ENCODE assay signal across 25 mouse cellular contexts in the genomic region with DNA sequence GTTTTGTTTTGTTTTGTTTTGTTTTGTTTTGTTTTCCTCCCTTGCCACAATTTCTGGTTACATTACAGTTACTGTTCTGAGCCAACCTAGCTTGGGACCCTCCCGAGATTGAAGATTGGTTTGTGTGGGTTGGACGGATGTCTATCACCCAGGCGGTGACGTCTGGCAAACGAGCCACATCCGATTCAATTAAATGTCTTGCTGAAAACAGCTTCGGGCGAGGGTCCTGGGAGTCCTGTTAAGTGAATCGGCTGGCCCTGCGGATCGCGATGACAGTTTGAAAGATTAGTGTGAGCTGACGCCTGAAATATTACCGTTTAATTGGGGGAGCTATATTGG. TPM values are rescaled to one million over a fixed set of nuclear protein-coding genes. Genes with fewer than 3 reads are reported as not detected.
DNase-seq lines count a peak whose midpoint lies in the region; ATAC-seq lines count a peak whose summit lies in the region.
"Had no signal": no experiment of that assay in that cellular context is flagged by ENCODE, and none has a peak within 500 bp of the region (broad histone marks: within the 10 kb centered on the region; RNA-seq: fewer than 3 reads in every experiment).

No protein-coding gene starts in this region.

- no peaks in the 10 kb centered on the region for H3K9me3 ChIP-seq in hindbrain, embryonic 11.5 days (ENCODE audit: control insufficient read depth, low read length)
- H3K9me3 ChIP-seq in hindbrain, embryonic 12.5 days (replicated peaks): no peaks in the 10 kb centered on the region
- H3K9me3 ChIP-seq: limb, embryonic 15.5 days; neural tube, embryonic 12.5 days had no signal

- WGBS in hindbrain, embryonic 11.5 days: under 1% methylated on average over 14 of the region's 14 CpGs
- under 1% methylated on average over 14 of the region's 14 CpGs for WGBS in hindbrain, embryonic 12.5 days

- intact Hi-C loops in heart, postnatal 36 days (cut with DNase I): no loop called here

- H3K36me3 ChIP-seq in hindbrain, embryonic 11.5 days (ENCODE audit: control insufficient read depth, insufficient read depth, low read length): no peaks in the 10 kb centered on the region
- H3K36me3 ChIP-seq in hindbrain, embryonic 12.5 days: no peaks in the 10 kb centered on the region
- H3K36me3 ChIP-seq: limb, embryonic 15.5 days; neural tube, embryonic 12.5 days had no signal

- H3K27me3 ChIP-seq in hindbrain, embryonic 11.5 days (ENCODE audit: control insufficient read depth, insufficient read depth, low read length): peaks cover 92% of the 10 kb centered on the region
- H3K27me3 ChIP-seq in hindbrain, embryonic 12.5 days: peaks cover 94% of the 10 kb centered on the region
- H3K27me3 ChIP-seq: CH12.LX had no signal

- no peak for ATAC-seq in hindbrain, embryonic 11.5 days (ENCODE audit: low FRiP score)
- no peak for ATAC-seq in hindbrain, embryonic 12.5 days (ENCODE audit: low FRiP score)
- ATAC-seq: forebrain, embryonic 16.5 days; hindbrain, embryonic 16.5 days had no signal

- DNase-seq in hindbrain, embryonic 11.5 days (ENCODE audit: low spot score): peak; percentile 66
- DNase-seq in T-cell, adult 2 months (ENCODE audit: low spot score): peak; percentile 27
- peak; percentile 39 for DNase-seq in embryo, embryonic 9.5 days (ENCODE audit: extremely low spot score)
- peak; percentile 14 to 27 for DNase-seq in heart, postnatal 36 days
- no peak for DNase-seq in testis, postnatal 14 days (ENCODE audit: low spot score)
- DNase-seq in urinary bladder, adult 2 months (ENCODE audit: low spot score): no peak
- no peak for DNase-seq in gastrocnemius, postnatal 10 days
- DNase-seq: adrenal gland, postnatal 10 days; cerebellum, adult 11-12 months; kidney, adult 18-20 months; kidney, postnatal 10 days; lung, postnatal 10 days; right cerebral cortex, postnatal 25 days had no signal

- H3K4me2 ChIP-seq in hindbrain, embryonic 11.5 days (replicated peaks; ENCODE audit: low read depth, low read length): no peak overlapping the region
- no peak overlapping the region for H3K4me2 ChIP-seq in hindbrain, embryonic 12.5 days (replicated peaks)
- H3K4me2 ChIP-seq: limb, embryonic 15.5 days; neural tube, embryonic 12.5 days had no signal

- no peak overlapping the region for H3K27ac ChIP-seq in hindbrain, embryonic 11.5 days (ENCODE audit: low read depth, low read length)
- H3K27ac ChIP-seq in hindbrain, embryonic 12.5 days: no peak overlapping the region
- H3K27ac ChIP-seq: left cerebral cortex, adult 2 months; limb, embryonic 15.5 days; neural tube, embryonic 12.5 days had no signal

- H3K4me1 ChIP-seq in hindbrain, embryonic 11.5 days (replicated peaks; ENCODE audit: control insufficient read depth, insufficient read depth, low read length): no peaks in the 10 kb centered on the region; the same call in 1 of the 2 replicates
- peaks cover 17% of the 10 kb centered on the region for H3K4me1 ChIP-seq in hindbrain, embryonic 12.5 days

- no peak overlapping the region for H3K9ac ChIP-seq in hindbrain, embryonic 11.5 days (ENCODE audit: low read depth, low read length)
- no peak overlapping the region for H3K9ac ChIP-seq in hindbrain, embryonic 12.5 days
- H3K9ac ChIP-seq: limb, embryonic 15.5 days; neural tube, embryonic 12.5 days had no signal

- no peak overlapping the region for H3K4me3 ChIP-seq in hindbrain, embryonic 11.5 days (ENCODE audit: low read depth, low read length)
- H3K4me3 ChIP-seq in hindbrain, embryonic 12.5 days: no peak overlapping the region
- H3K4me3 ChIP-seq: left cerebral cortex, adult 2 months; limb, embryonic 15.5 days; neural tube, embryonic 12.5 days had no signal

RNA-seq across cellular contexts. Expression of a gene that starts 1.6 kb away (rescaled TPM):
- polyA plus RNA-seq in hindbrain, embryonic 11.5 days (2014; fragmentation: Nextera tagmentation; extraction: Ambion mirVana): not detected in 2 replicates
- polyA plus RNA-seq in hindbrain, embryonic 12.5 days (2016; fragmentation: Nextera tagmentation; extraction: Ambion mirVana): not detected in 2 replicates
- total RNA-seq in heart, postnatal 36 days (2021): 10 to 100 TPM; 80.7 TPM
- not detected in 2 replicates for polyA plus RNA-seq in urinary bladder, adult 2 months (2012; rRNA removed)
- not detected for total RNA-seq in gastrocnemius, postnatal 10 days (2021)
- total RNA-seq: adrenal gland, postnatal 10 days; CH12.LX; gastrocnemius, adult 18-20 months; granulocyte monocyte progenitor cell, adult 5-6 weeks; layer of hippocampus, adult 8-10 months; left cerebral cortex, adult 2 months; megakaryocyte, adult 5-6 weeks had no signal
- polyA plus RNA-seq: forebrain, embryonic 16.5 days; hindbrain, embryonic 16.5 days; limb, embryonic 15.5 days; liver, embryonic 16.5 days; neural tube, embryonic 12.5 days had no signal

Comparison
In these comparisons a context has a peak if more than half of its experiments do, and no peak if none do; other contexts are left out.
1. DNase-seq: peak in hindbrain, embryonic 11.5 days (single experiment), T-cell, adult 2 months (single experiment), embryo, embryonic 9.5 days (single experiment) and heart, postnatal 36 days (2 of 2); none in testis, postnatal 14 days (single experiment), urinary bladder, adult 2 months (single experiment) and gastrocnemius, postnatal 10 days (single experiment).